Mouse (Mus musculus): Measurements from ENCODE around the gene Kcnh8. TPM values are rescaled to one million over a fixed set of nuclear protein-coding genes. Genes with fewer than 3 reads are reported as not detected.

Kcnh8 gene
- polyA plus RNA-seq, 1 experiment = 1.2 TPM

DNA sequence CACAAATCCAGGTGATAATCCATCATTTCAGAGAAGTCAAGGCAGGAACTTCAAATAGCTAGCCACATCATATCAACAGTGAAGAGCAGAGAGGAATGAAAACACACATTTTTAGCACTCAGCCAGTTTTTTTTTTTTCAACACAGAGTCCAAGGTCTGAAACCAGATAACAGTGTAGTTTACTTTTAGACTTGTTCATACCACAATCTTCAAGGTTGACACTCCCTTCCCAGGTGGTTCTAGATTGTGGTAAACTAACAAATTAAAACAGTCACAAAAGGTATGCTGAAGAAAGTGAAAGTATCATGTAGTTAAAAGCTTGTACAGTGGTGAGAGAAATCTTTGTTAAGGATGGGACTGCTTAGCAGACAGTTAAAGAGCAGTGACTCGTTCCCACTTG, 216.5 kb downstream of the Kcnh8 start:
- DNase-seq (ENCODE audit: low read depth) = no peak

DNA sequence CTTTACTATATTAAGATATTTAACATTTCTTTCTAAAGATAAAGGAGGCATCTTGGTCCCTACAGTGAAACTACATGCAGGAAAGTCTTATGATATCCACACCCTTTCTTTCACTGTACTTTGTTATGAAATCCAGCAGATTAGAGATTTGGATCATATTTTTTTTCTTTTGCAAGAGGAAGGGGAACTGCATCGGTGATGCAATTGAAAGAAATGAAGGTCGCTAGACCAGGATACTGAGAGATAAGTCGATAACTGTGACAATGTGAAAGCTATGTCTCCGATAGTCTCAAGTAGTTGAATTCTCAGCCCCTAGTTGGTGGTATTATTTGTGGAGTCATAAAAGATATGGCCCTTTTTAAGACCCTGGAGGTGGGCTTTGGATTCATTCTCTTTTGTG, 227.2 kb downstream of the Kcnh8 start:
- no peak for DNase-seq (ENCODE audit: low read depth)

DNA sequence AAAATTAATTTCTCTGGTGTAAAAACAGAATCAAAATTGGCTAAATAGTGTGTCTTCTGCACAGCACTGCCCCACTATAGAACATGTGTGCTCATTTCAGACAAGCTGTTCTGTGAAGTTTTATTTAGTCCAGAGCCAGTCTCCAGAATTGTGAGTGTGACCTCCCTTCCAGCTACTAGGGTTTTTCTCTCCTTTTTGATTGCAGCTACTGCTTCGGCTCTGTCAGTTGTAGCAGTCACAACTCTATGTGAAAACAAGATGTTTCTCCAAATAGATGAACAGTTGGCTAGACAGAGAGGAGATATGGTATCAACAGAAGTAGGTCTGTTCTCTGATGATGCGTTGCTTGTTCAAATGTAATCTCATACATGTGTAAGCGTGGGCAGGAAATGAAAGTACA, 270.7 kb downstream of the Kcnh8 start:
- DNase-seq (ENCODE audit: low read depth) = no peak

DNA sequence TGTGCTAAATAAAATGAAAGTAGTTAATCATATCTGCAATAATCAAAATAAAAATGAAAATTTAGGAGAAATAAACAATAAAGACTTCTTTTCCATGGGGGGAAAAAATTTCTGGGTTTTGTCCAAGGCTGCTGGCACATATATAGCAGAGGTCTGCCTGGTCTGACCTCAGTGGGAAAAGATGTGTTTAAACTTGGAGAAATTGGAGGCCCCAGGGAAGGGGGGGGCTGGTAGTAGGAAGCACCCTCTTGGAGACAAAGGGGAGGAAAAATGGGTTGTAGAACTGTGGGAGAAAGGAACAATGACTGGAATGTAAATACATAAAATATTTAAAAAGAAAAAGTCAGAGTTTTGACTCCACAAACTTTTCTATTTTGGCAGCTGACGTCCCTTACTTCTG, 276.5 kb downstream of the Kcnh8 start:
- DNase-seq (ENCODE audit: low read depth) = no peak

DNA sequence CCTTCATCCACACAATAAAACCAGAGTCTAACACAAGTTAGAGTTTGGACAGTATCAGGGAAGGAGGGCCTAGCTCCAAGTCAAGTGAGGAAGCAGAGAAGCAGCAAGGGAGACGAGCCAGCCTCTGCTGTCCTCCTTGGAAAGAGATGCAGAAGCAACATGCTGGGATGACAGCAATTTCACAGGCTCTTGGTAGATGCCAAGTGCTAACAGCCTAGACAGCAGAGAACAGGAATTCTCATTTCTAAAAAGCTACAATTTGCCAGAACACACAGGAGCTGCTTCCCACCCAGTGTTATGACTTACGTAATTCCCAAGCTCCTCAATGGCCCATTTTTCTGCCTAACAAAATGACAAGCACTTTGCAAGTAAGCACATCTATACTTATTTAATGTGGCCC, 277.5 kb downstream of the Kcnh8 start:
- no peak for DNase-seq (ENCODE audit: low read depth)

DNA sequence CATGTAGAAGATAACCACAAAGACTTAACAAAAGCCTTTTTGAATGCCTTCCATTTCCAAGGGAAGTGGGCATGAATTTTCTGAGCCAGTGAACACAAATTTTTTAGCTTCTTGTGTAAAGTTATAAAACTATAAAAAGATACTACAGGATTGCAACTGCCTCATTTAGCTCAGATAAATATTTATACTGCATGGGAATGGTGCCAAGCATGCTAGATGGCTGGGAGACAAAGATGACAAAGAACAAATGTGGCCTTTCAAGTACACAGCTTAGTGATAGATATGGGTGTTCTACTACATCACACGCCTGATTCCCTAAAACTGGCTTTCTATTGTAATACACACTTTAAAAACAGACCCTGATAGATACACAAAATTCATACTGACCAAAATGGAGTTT, 282.7 kb downstream of the Kcnh8 start:
- no peak for DNase-seq (ENCODE audit: low read depth)

DNA sequence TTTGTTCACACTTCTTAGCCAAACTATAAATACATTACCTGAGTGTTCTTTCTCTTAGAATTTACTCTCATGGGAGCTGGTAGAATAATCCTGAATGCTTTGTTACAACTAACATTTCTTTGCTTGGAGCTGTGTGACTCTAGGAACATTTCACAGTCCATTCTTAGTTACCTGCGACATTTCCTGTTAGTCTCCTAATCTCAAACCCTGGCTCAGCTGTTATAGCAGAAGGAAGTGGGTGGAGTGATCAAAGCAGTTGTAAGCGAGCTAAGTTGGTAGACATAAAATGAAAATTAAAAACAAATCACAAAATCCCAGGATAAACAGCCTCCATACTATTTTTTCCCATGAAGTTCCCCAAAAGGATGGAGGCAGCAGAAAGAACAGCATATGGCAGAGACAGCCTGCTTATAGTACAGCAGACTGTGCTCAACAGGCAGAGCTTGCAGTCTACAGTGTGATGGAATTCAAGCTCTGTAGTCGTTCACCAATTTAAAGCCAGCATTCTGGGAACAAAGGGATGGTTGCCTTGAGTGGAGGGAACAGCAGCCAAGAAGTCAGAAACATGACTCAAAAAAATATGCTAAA, 318.1 kb downstream of the Kcnh8 start:
- DNase-seq (ENCODE audit: low read depth) = no peak

DNA sequence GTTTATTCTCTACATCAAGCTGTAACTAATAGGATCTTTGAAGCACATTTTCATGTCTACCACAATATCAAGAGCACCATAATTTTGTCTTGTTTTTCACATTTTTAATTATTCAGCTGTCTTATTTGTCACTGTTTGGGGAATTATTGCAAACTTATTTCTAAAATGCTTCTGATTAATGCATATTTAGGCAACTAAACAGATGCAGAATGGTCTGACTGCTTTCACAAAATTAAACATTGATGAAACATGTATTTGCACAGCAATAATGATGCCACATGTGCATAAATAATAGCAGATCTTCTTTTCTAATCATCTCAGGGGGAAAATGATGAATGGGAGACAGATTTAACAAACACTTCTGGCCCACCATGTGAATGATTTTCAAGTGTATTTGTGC, 341.5 kb downstream of the Kcnh8 start:
- DNase-seq (ENCODE audit: low read depth) = no peak

DNA sequence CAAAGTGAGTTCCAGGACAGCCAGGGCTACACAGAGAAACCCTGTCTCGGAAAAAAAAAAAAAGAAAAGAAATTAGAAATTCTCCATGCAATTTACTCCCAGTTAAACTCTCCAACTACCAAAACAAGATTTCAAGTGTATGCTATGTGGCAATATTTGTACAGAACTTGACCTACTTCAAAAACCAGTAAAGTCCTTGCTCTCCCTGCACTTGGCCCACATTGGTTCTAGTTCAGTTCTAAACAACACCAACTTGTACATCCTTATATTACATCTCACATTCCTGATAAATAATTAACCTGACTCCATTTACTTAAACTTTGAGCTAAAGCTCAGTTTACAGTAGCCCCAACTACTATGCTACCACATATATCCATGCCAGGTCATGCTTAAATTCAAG, 370.2 kb downstream of the Kcnh8 start:
- no peak for DNase-seq (ENCODE audit: low read depth)

DNA sequence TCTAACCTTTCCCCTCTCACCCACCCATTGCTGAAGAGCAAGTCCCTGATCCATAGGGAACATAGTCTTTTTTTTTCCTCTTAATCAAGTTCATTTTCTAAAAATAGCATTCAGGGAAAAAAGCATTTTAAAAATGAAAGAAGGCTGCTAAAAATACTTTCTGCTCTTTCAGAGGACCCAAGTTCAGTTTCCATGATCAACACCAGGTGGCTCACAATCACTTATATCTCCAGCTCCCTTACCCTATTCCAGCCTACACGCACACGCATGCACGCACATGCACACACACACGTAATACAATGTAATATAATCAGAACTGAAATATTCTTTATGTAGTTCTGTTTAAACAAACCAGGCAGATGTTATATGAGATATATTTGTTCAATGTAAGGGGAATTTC, 378.4 kb downstream of the Kcnh8 start:
- no peak for DNase-seq (ENCODE audit: low read depth)

All from gonadal fat pad, adult 2 months (tissue).